In genomic region chr13:101692239-101692784, GRCm38 (mm10) we compare ENCODE assay signal across 7 mouse cellular contexts.
DNase-seq lines count a peak whose midpoint lies in the region; ATAC-seq lines count a peak whose summit lies in the region.

No protein-coding gene starts in this region.

- H3K4me1 ChIP-seq in forebrain, embryonic 11.5 days (replicated peaks; ENCODE audit: control insufficient read depth, insufficient read depth, low read length) = peaks cover 7% of the 10 kb centered on the region; the same call in 1 of the 2 replicates
- H3K4me1 ChIP-seq in hindbrain, embryonic 16.5 days (ENCODE audit: control insufficient read depth, insufficient read depth, low read depth, low read length) = peaks cover 30% of the 10 kb centered on the region
- H3K4me1 ChIP-seq in midbrain, embryonic 10.5 days = peaks cover 53% of the 10 kb centered on the region

- no peak overlapping the region for H3K27ac ChIP-seq in forebrain, embryonic 11.5 days (ENCODE audit: low read depth, low read length)
- peak overlapping the region; percentile 86 for H3K27ac ChIP-seq in hindbrain, embryonic 16.5 days (ENCODE audit: low read depth, low read length)
- H3K27ac ChIP-seq in midbrain, embryonic 10.5 days (replicated peaks) = peak overlapping the region; percentile 42; the same call in 1 of the 2 replicates

- peak overlapping the region; percentile 40 for H3K4me2 ChIP-seq in forebrain, embryonic 11.5 days (ENCODE audit: low read depth, low read length, severe bottlenecking)
- H3K4me2 ChIP-seq in hindbrain, embryonic 16.5 days (ENCODE audit: low read length) = peak overlapping the region; percentile 95

- peak; percentile 47; the same call in 1 of the 2 replicates for ATAC-seq in forebrain, embryonic 11.5 days (replicated peaks; ENCODE audit: low FRiP score)
- peak; percentile 92 for ATAC-seq in hindbrain, embryonic 16.5 days

- no peaks in the 10 kb centered on the region for H3K27me3 ChIP-seq in forebrain, embryonic 11.5 days (ENCODE audit: control insufficient read depth, insufficient read depth, low read length)
- H3K27me3 ChIP-seq in hindbrain, embryonic 16.5 days (replicated peaks; ENCODE audit: control insufficient read depth, insufficient read depth, low read length) = no peaks in the 10 kb centered on the region
- no peaks in the 10 kb centered on the region; the same call in 1 of the 2 replicates for H3K27me3 ChIP-seq in midbrain, embryonic 10.5 days (ENCODE audit: low read depth, poor library complexity, severe bottlenecking)

- WGBS in forebrain, embryonic 11.5 days = 33% methylated on average over 17 of the region's 17 CpGs
- 8% methylated on average over 17 of the region's 17 CpGs for WGBS in hindbrain, embryonic 16.5 days
- 45% methylated on average over 17 of the region's 17 CpGs for WGBS in midbrain, embryonic 10.5 days

- peak; percentile 75 for DNase-seq in Muller cell, postnatal 12 days (ENCODE audit: inconsistent ontology term)
- DNase-seq in c-Kit-negative CD71-positive TER-119-positive erythroid progenitor cells, embryonic 14.5 days (ENCODE audit: low read depth, low spot score) = peak; percentile 73
- DNase-seq in forebrain, embryonic 11.5 days (ENCODE audit: low spot score) = peak; percentile 58
- DNase-seq in left cerebral cortex, adult 11 months (ENCODE audit: low spot score) = peak; percentile 76
- no peak for DNase-seq in midbrain, embryonic 10.5 days (ENCODE audit: low spot score)
- DNase-seq in spleen, postnatal 36 days (ENCODE audit: low spot score in 2 of 2) = peak; percentile 21 to 59

- no peaks in the 10 kb centered on the region for H3K36me3 ChIP-seq in forebrain, embryonic 11.5 days (ENCODE audit: control insufficient read depth, insufficient read depth, low read length)
- H3K36me3 ChIP-seq in hindbrain, embryonic 16.5 days (ENCODE audit: control insufficient read depth, insufficient read depth, low read length) = peaks cover 8% of the 10 kb centered on the region
- H3K36me3 ChIP-seq in midbrain, embryonic 10.5 days = peaks cover 15% of the 10 kb centered on the region

- H3K9me3 ChIP-seq in forebrain, embryonic 11.5 days (ENCODE audit: control insufficient read depth, low read length) = no peaks in the 10 kb centered on the region
- no peaks in the 10 kb centered on the region for H3K9me3 ChIP-seq in hindbrain, embryonic 16.5 days (ENCODE audit: control insufficient read depth, low read length)
- H3K9me3 ChIP-seq in midbrain, embryonic 10.5 days (replicated peaks) = no peaks in the 10 kb centered on the region

- peak overlapping the region; percentile 31; the same call in 1 of the 2 replicates for H3K9ac ChIP-seq in forebrain, embryonic 11.5 days (ENCODE audit: low read length)
- peak overlapping the region; percentile 72 for H3K9ac ChIP-seq in hindbrain, embryonic 16.5 days (ENCODE audit: low read depth, low read length)

- peak overlapping the region; percentile 8 for H3K4me3 ChIP-seq in forebrain, embryonic 11.5 days (ENCODE audit: low read depth, low read length)
- peak overlapping the region; percentile 65 for H3K4me3 ChIP-seq in hindbrain, embryonic 16.5 days (ENCODE audit: low read length)
- peak overlapping the region; percentile 41 for H3K4me3 ChIP-seq in midbrain, embryonic 10.5 days

Comparison
In these comparisons a context has a peak if more than half of its experiments do, and no peak if none do; other contexts are left out.
1. H3K4me3 ChIP-seq: peak in every context shown above with its lines; median percentile 65 in hindbrain, embryonic 16.5 days; 41 in midbrain, embryonic 10.5 days; 8 in forebrain, embryonic 11.5 days.